Mouse (Mus musculus): ENCODE measurements at regions not wholly inside any gene's neighbourhood (a gene's known extent, or its start where the extent isn't known, plus 50 kb on each side); places are given as distances from the start of the nearest gene placed in this dataset.

GRCm38 (mm10) chr2:114384566-114384965 is 183.3 kb upstream of the Zfp770 start:
- TF ChIP-seq CTCF (IDR thresholded peaks at IDR 0.05; ENCODE audit: control insufficient read depth, insufficient read depth, insufficient read length) = no peak
- TF ChIP-seq MYOD1 (IDR thresholded peaks at IDR 0.05; ENCODE audit: control insufficient read depth, insufficient read length, low read depth) = no peak
- TF ChIP-seq CEBPB (IDR thresholded peaks at IDR 0.05; ENCODE audit: low read depth) = no peak
- TF ChIP-seq MAX (IDR thresholded peaks at IDR 0.05) = no peak
